Mouse (Mus musculus) myocyte (in vitro differentiated cells): ENCODE results near the gene Ppp2r5d. TPM values are rescaled to one million over a fixed set of nuclear protein-coding genes. Genes with fewer than 3 reads are reported as not detected.

Experiments
- H3K27me3 ChIP-seq: one replicate; pipeline ENCODE4 v1.6.1; 2011; ENCODE audit not compliant: control insufficient read depth, insufficient read depth, insufficient read length
- H3K36me3 ChIP-seq: one replicate; pipeline ENCODE4 v1.6.1; 2011; ENCODE audit not compliant: control insufficient read depth, insufficient read depth
- H3K4me2 ChIP-seq: one replicate; pipeline ENCODE4 v1.6.1; 2011; ENCODE audit warnings: low read depth, control low read depth
- H3K4me3 ChIP-seq: one replicate; pipeline ENCODE4 v1.5.1; 2011; ENCODE audit warnings: mild to moderate bottlenecking, control low read depth, moderate library complexity
- H3K79me2 ChIP-seq: one replicate; pipeline ENCODE4 v1.6.1; 2011; ENCODE audit not compliant: control insufficient read depth, insufficient read depth
- H3ac ChIP-seq: one replicate; pipeline ENCODE4 v1.6.1; 2011; ENCODE audit not compliant: control insufficient read depth, insufficient read length
- CEBPB ChIP-seq: IDR thresholded peaks from 2 replicates; pipeline ENCODE4 v1.6.1; 2011; ENCODE audit warnings: mild to moderate bottlenecking, moderate library complexity; ENCODE audit not compliant: poor library complexity, insufficient read depth, severe bottlenecking
- E2F4 ChIP-seq: IDR thresholded peaks from one replicate; pipeline ENCODE4 v1.6.1; 2011; ENCODE audit warnings: mild to moderate bottlenecking, control low read depth, moderate library complexity; ENCODE audit not compliant: insufficient read depth
- MAX ChIP-seq: IDR thresholded peaks from one replicate; pipeline ENCODE4 v1.6.1; 2011; ENCODE audit warnings: low read depth, mild to moderate bottlenecking, control low read depth
- MYOD1 ChIP-seq, 3 experiments: IDR thresholded peaks; one replicate each; pipeline ENCODE4 v1.6.1; 2011; ENCODE audit warnings: control low read depth in 2 of 3, low read depth in 2 of 3, mild to moderate bottlenecking in 2 of 3, moderate library complexity in 1 of 3; ENCODE audit not compliant: insufficient read length in 2 of 3, control insufficient read depth in 1 of 3
- MYOG ChIP-seq, 3 experiments: IDR thresholded peaks; one replicate each; pipeline ENCODE4 v1.6.1; 2011; ENCODE audit warnings: control low read depth in 2 of 3, low read depth in 2 of 3, mild to moderate bottlenecking in 2 of 3; ENCODE audit not compliant: insufficient read length in 2 of 3, control insufficient read depth in 1 of 3, insufficient read depth in 1 of 3
- POLR2A ChIP-seq: IDR thresholded peaks from one replicate; pipeline ENCODE4 v1.6.1; 2011; ENCODE audit warnings: low read depth, mild to moderate bottlenecking, control low read depth, moderate library complexity; ENCODE audit not compliant: insufficient read length
- POLR2AphosphoS2 ChIP-seq: IDR thresholded peaks from one replicate; pipeline ENCODE4 v1.6.1; 2011; ENCODE audit warnings: low read depth, control low read depth; ENCODE audit not compliant: insufficient read length
- REST ChIP-seq: IDR thresholded peaks from one replicate; pipeline ENCODE4 v1.6.1; 2011; ENCODE audit warnings: mild to moderate bottlenecking, control low read depth, moderate library complexity; ENCODE audit not compliant: insufficient read depth, insufficient read length
- SRF ChIP-seq: IDR thresholded peaks from one replicate; pipeline ENCODE4 v1.6.1; 2011; ENCODE audit warnings: low read depth; ENCODE audit not compliant: control insufficient read depth, insufficient read length
- TCF12 ChIP-seq: IDR thresholded peaks from one replicate; pipeline ENCODE4 v1.6.1; 2011; ENCODE audit warnings: mild to moderate bottlenecking, control low read depth; ENCODE audit not compliant: poor library complexity, insufficient read depth, severe bottlenecking
- TCF3 ChIP-seq: IDR thresholded peaks from one replicate; pipeline ENCODE4 v1.6.1; 2011; ENCODE audit warnings: low read depth, control low read depth; ENCODE audit not compliant: insufficient read length
- USF1 ChIP-seq: IDR thresholded peaks from one replicate; pipeline ENCODE4 v1.6.1; 2011; ENCODE audit warnings: low read depth, mild to moderate bottlenecking, control low read depth, moderate library complexity
- polyA plus RNA-seq: library from polyadenylated mRNA; unstranded; fragments of >200 nt; fragmentation: generic; extraction: Trizol; gene quantifications from one replicate; pipeline ENCODE4 v1.2.1, GENCODE M21; 2012; ENCODE audit warnings: missing spikeins

Ppp2r5d gene
- polyA plus RNA-seq, 1 experiment: 79.6 TPM

- H3K79me2 ChIP-seq: no peaks in the 10 kb centered on the region
- no peak overlapping the region for H3ac ChIP-seq
- H3K27me3 ChIP-seq: no peaks in the 10 kb centered on the region
- peaks cover 4% of the 10 kb centered on the region for H3K36me3 ChIP-seq
- no peak overlapping the region for H3K4me3 ChIP-seq
- H3K4me2 ChIP-seq: no peak overlapping the region
- TF ChIP-seq SRF: no peak
- no peak for TF ChIP-seq E2F4
- TF ChIP-seq CEBPB: no peak
- TF ChIP-seq TCF12: no peak
- no peak for TF ChIP-seq MAX
- TF ChIP-seq REST: no peak
- TF ChIP-seq MYOG (IDR thresholded peaks at IDR 0.05; ENCODE audit: control insufficient read depth in 1 of 3, insufficient read depth in 1 of 3, insufficient read length in 2 of 3, low read depth in 2 of 3): no peak
- no peak for TF ChIP-seq POLR2AphosphoS2
- TF ChIP-seq MYOD1 (IDR thresholded peaks at IDR 0.05; ENCODE audit: control insufficient read depth in 1 of 3, insufficient read length in 2 of 3, low read depth in 2 of 3): no peak
- TF ChIP-seq POLR2A: no peak
- TF ChIP-seq USF1: no peak
- no peak for TF ChIP-seq TCF3
Observed at GRCm38 (mm10) chr17:46661981-46662380, 42.9 kb downstream of the Ppp2r5d start.

DNA sequence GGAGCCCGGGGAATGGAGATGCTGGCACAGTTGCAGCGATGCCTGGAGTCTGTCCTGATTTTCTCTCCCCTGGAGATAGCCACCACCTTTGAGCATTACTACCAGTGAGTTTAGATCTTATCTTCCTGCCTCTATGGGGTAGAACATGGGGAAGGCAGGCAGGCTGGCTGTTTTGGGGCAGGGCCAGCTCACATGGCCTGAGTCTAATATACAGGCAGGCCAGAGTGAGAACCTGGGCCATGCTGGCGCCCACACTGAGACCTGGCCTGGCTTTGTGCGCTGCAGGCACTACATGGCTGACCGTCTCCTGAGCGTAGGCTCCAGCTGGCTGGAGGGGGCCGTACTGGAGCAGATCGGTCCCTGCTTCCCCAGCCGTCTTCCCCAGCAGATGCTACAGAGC, 43.6 kb downstream of the Ppp2r5d start:
- TF ChIP-seq TCF3 (no peak), REST (no peak)
- peaks cover 4% of the 10 kb centered on the region for H3K36me3 ChIP-seq

GRCm38 (mm10) chr17:46656054-46656453, 48.9 kb downstream of the Ppp2r5d start:
- H3K36me3 ChIP-seq: peaks cover 4% of the 10 kb centered on the region
- no peak overlapping the region for H3K4me3 ChIP-seq
- no peak overlapping the region for H3K4me2 ChIP-seq
- TF ChIP-seq MAX (no peak), POLR2AphosphoS2 (no peak), E2F4 (no peak), REST (no peak), MYOG (IDR thresholded peaks at IDR 0.05; ENCODE audit: control insufficient read depth in 1 of 3, insufficient read depth in 1 of 3, insufficient read length in 2 of 3, low read depth in 2 of 3) (no peak), CEBPB (no peak), TCF12 (no peak), MYOD1 (IDR thresholded peaks at IDR 0.05; ENCODE audit: control insufficient read depth in 1 of 3, insufficient read length in 2 of 3, low read depth in 2 of 3) (no peak), TCF3 (no peak), USF1 (no peak)
- no peaks in the 10 kb centered on the region for H3K27me3 ChIP-seq
- no peaks in the 10 kb centered on the region for H3K79me2 ChIP-seq
- H3ac ChIP-seq: no peak overlapping the region

More for the DNA sequence above, 43.6 kb downstream of the Ppp2r5d start:
- Histone ChIP-seq H3K79me2 (no peaks in the 10 kb centered on the region), H3ac (no peak overlapping the region), H3K4me3 (no peak overlapping the region), H3K27me3 (no peaks in the 10 kb centered on the region), H3K4me2 (no peak overlapping the region)

DNA sequence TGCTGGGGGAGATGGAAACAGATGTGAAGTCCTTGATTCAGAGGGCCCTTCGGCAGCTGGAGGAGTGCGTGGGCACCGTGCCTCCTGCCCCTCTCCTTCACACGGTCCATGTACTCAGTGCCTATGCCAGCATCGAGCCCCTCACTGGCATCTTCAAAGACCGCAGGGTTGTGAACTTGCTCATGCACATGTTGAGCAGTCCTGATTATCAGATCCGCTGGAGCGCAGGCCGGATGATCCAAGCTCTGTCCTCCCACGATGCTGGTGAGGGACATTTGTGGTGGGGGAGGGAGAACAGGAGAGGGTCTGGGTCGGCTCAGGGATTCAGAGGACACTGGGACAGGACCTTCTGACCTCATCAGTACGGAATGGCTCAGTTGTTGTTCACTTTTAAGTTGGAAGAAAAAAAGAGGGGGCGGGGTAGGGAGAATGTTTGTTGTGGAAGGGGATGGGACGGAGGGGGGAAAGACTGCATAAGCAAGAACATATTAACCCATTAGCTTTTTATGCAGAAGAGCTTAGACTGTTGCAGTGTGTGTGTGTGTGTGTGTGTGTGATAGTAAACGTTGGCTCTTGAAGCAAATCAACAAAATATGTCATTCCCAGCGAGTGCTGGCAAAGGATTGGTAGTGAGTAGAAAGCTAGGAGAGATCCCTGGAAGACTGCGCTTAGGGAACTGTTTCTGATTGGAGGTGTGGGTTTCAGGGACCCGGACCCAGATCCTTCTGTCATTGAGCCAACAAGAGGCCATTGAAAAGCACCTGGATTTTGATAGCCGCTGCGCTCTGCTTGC, 53.0 kb downstream of the Ppp2r5d start:
- Histone ChIP-seq H3K27me3 (no peaks in the 10 kb centered on the region), H3K4me2 (peak overlapping the region; percentile 45), H3K79me2 (peaks cover 5% of the 10 kb centered on the region), H3ac (no peak overlapping the region), H3K36me3 (peaks cover 5% of the 10 kb centered on the region), H3K4me3 (peak overlapping the region; percentile 38)
- TF ChIP-seq POLR2AphosphoS2: no peak
- no peak for TF ChIP-seq E2F4
- no peak for TF ChIP-seq TCF3
- TF ChIP-seq POLR2A: no peak
- no peak for TF ChIP-seq TCF12
- TF ChIP-seq MYOD1 (IDR thresholded peaks at IDR 0.05; ENCODE audit: control insufficient read depth in 1 of 3, insufficient read length in 2 of 3, low read depth in 2 of 3): no peak
- no peak for TF ChIP-seq CEBPB
- no peak for TF ChIP-seq SRF
- no peak for TF ChIP-seq USF1
- TF ChIP-seq REST: no peak
- no peak for TF ChIP-seq MAX
- no peak for TF ChIP-seq MYOG (IDR thresholded peaks at IDR 0.05; ENCODE audit: control insufficient read depth in 1 of 3, insufficient read depth in 1 of 3, insufficient read length in 2 of 3, low read depth in 2 of 3)

DNA sequence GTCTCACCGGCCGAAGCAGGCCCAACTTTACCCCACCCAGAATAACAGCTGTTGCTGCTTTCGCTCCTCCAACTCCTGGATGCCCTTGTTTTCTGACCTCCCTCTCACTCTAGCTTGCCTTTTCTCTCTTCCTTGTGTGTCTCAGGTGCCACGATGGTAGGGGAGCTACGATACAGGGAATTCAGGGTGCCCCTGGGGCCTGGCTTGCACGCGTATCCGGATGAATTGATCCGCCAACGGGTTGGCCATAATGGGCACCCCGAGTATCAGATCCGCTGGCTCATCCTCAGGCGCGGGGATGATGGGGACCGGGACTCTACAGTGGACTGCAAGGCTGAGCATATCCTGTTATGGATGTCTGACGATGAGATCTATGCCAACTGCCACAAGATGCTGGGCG, 53.6 kb downstream of the Ppp2r5d start:
- peak overlapping the region; percentile 16 for H3ac ChIP-seq
- peaks cover 12% of the 10 kb centered on the region for H3K79me2 ChIP-seq
- no peaks in the 10 kb centered on the region for H3K27me3 ChIP-seq
- no peak for TF ChIP-seq MAX
- TF ChIP-seq POLR2AphosphoS2: no peak
- TF ChIP-seq SRF: no peak
- peak in 2 of 3 experiments; percentile 6 to 55 for TF ChIP-seq MYOD1 (IDR thresholded peaks at IDR 0.05; ENCODE audit: control insufficient read depth in 1 of 3, insufficient read length in 2 of 3, low read depth in 2 of 3)
- TF ChIP-seq MYOG (IDR thresholded peaks at IDR 0.05; ENCODE audit: control insufficient read depth in 1 of 3, insufficient read depth in 1 of 3, insufficient read length in 2 of 3, low read depth in 2 of 3): peak in 1 of 3 experiments; percentile 33
- peak overlapping the region; percentile 87 for H3K4me2 ChIP-seq
- peak overlapping the region; percentile 38 for H3K4me3 ChIP-seq
- peaks cover 5% of the 10 kb centered on the region for H3K36me3 ChIP-seq
